ENCODE assay signal across 9 mouse cellular contexts in the genomic region with DNA sequence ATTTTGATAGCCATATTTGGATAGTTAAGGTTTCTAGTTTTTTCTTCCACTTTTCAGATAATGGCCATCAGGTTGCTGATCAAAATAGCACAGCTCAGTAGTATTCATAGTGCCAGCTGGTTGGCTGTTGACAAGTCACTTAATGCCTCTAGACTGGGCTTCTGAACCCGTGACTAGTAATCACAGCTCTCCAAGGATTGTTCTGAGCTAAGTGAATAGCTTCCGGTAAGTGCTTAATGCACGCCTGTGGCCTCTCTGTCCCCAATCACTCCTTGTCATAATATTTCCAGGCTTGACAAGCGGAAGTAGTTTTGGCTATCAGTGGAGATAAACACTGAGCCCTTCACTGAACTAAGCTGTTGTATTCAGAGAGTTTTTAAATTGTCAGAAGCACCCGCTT. TPM values are rescaled to one million over a fixed set of nuclear protein-coding genes. Genes with fewer than 3 reads are reported as not detected.
DNase-seq lines count a peak whose midpoint lies in the region; ATAC-seq and TF ChIP-seq lines count a peak whose summit lies in the region.
"Had no signal": no experiment of that assay in that cellular context is flagged by ENCODE, and none has a peak within 500 bp of the region (broad histone marks: within the 10 kb centered on the region; RNA-seq: fewer than 3 reads in every experiment).

No protein-coding gene starts in this region.

- TF ChIP-seq CTCF in brain, embryonic 14.5 days (IDR thresholded peaks at IDR 0.05; ENCODE audit: borderline replicate concordance, extremely low read depth, insufficient read depth, insufficient read length), result no peak

- peak overlapping the region; percentile 5; the same call in 1 of the 2 replicates for H3K4me2 ChIP-seq in forebrain, embryonic 11.5 days (ENCODE audit: low read depth, low read length, severe bottlenecking)
- peak overlapping the region; percentile 45 for H3K4me2 ChIP-seq in hindbrain, embryonic 13.5 days
- H3K4me2 ChIP-seq in midbrain, embryonic 13.5 days (replicated peaks), result peak overlapping the region; percentile 41; the same call in 1 of the 2 replicates

- intact Hi-C loops in left cerebral cortex, postnatal 10 days (cut with DNase I), result no loop called here

- no peaks in the 10 kb centered on the region for H3K9me3 ChIP-seq in forebrain, embryonic 11.5 days (ENCODE audit: control insufficient read depth, low read length)
- H3K9me3 ChIP-seq in hindbrain, embryonic 13.5 days, result no peaks in the 10 kb centered on the region
- no peaks in the 10 kb centered on the region for H3K9me3 ChIP-seq in midbrain, embryonic 13.5 days

- peaks cover 9% of the 10 kb centered on the region; the same call in 1 of the 2 replicates for H3K4me1 ChIP-seq in forebrain, embryonic 11.5 days (replicated peaks; ENCODE audit: control insufficient read depth, insufficient read depth, low read length)
- peaks cover 15% of the 10 kb centered on the region for H3K4me1 ChIP-seq in hindbrain, embryonic 13.5 days (replicated peaks)
- peaks cover 14% of the 10 kb centered on the region for H3K4me1 ChIP-seq in midbrain, embryonic 13.5 days (replicated peaks)

- no peak overlapping the region for H3K27ac ChIP-seq in forebrain, embryonic 11.5 days (ENCODE audit: low read depth, low read length)
- H3K27ac ChIP-seq in hindbrain, embryonic 13.5 days, result peak overlapping the region; percentile 71
- peak overlapping the region; percentile 64; the same call in 1 of the 2 replicates for H3K27ac ChIP-seq in midbrain, embryonic 13.5 days

- DNase-seq in brain, embryonic 14.5 days (ENCODE audit: low read depth), result peak; percentile 80
- DNase-seq in forebrain, embryonic 11.5 days (ENCODE audit: low spot score), result no peak
- no peak for DNase-seq in left cerebral cortex, postnatal 10 days (ENCODE audit: extremely low spot score in 1 of 2, low spot score in 2 of 2)
- DNase-seq in thymus, postnatal 14 days, result no peak
- no peak for DNase-seq in cerebellum, postnatal 36 days
- no peak for DNase-seq in gastrocnemius, postnatal 4 days (ENCODE audit: low spot score in 2 of 2)
- DNase-seq: liver had no signal

- ATAC-seq in forebrain, embryonic 11.5 days (replicated peaks; ENCODE audit: low FRiP score), result peak; percentile 71
- ATAC-seq in hindbrain, embryonic 13.5 days (ENCODE audit: low FRiP score), result peak; percentile 84
- ATAC-seq in midbrain, embryonic 13.5 days, result peak; percentile 85

- H3K9ac ChIP-seq in forebrain, embryonic 11.5 days (ENCODE audit: low read length), result no peak overlapping the region; the same call in 1 of the 2 replicates
- no peak overlapping the region for H3K9ac ChIP-seq in hindbrain, embryonic 13.5 days
- no peak overlapping the region for H3K9ac ChIP-seq in midbrain, embryonic 13.5 days (replicated peaks)

- no peaks in the 10 kb centered on the region for H3K27me3 ChIP-seq in forebrain, embryonic 11.5 days (ENCODE audit: control insufficient read depth, insufficient read depth, low read length)
- H3K27me3 ChIP-seq in hindbrain, embryonic 13.5 days, result no peaks in the 10 kb centered on the region
- H3K27me3 ChIP-seq in midbrain, embryonic 13.5 days, result no peaks in the 10 kb centered on the region

- no peak overlapping the region for H3K4me3 ChIP-seq in forebrain, embryonic 11.5 days (ENCODE audit: low read depth, low read length)
- no peak overlapping the region for H3K4me3 ChIP-seq in hindbrain, embryonic 13.5 days
- no peak overlapping the region for H3K4me3 ChIP-seq in midbrain, embryonic 13.5 days (replicated peaks)

- no peaks in the 10 kb centered on the region for H3K36me3 ChIP-seq in forebrain, embryonic 11.5 days (ENCODE audit: control insufficient read depth, insufficient read depth, low read length)
- H3K36me3 ChIP-seq in hindbrain, embryonic 13.5 days, result no peaks in the 10 kb centered on the region
- H3K36me3 ChIP-seq in midbrain, embryonic 13.5 days, result 0 out of 2 replicates have a peak, but pooled peaks cover 2% of the 10 kb centered on the region

- WGBS in forebrain, embryonic 11.5 days, result 52% methylated on average over 5 of the region's 5 CpGs
- WGBS in hindbrain, embryonic 13.5 days, result 35% methylated on average over 5 of the region's 5 CpGs
- 51% methylated on average over 5 of the region's 5 CpGs for WGBS in midbrain, embryonic 13.5 days

- TF ChIP-seq POLR2A in brain, embryonic 14.5 days (IDR thresholded peaks at IDR 0.05; ENCODE audit: borderline replicate concordance, extremely low read depth, insufficient read depth, insufficient read length, poor library complexity, severe bottlenecking), result no peak

RNA-seq across cellular contexts. Expression of a gene that starts 35.5 kb away (rescaled TPM):
- polyA plus RNA-seq in brain, embryonic 14.5 days (2012; rRNA removed), result 10.0 and 17.6 TPM in 2 replicates
- polyA plus RNA-seq in forebrain, embryonic 11.5 days (2014; fragmentation: Nextera tagmentation; extraction: Ambion mirVana), result 43.8 and 48.3 TPM in 2 replicates
- 20.1 and 27.2 TPM in 2 replicates for polyA plus RNA-seq in hindbrain, embryonic 13.5 days (2015; fragmentation: Nextera tagmentation; extraction: Ambion mirVana)
- 19.7 and 23.0 TPM in 2 replicates for polyA plus RNA-seq in midbrain, embryonic 13.5 days (2015; fragmentation: Nextera tagmentation; extraction: Ambion mirVana)
- 10 to 100 TPM; 55.3 to 69.3 TPM for total RNA-seq in left cerebral cortex, postnatal 10 days (2021)
- total RNA-seq in gastrocnemius, postnatal 4 days (2021), result 10 to 100 TPM; 69.8 to 73.2 TPM

RNA-seq across cellular contexts. Expression of a gene that starts 52.8 kb away (rescaled TPM):
- polyA plus RNA-seq in brain, embryonic 14.5 days (2012; rRNA removed), result 37.4 and 49.8 TPM in 2 replicates
- 56.6 and 58.9 TPM in 2 replicates for polyA plus RNA-seq in forebrain, embryonic 11.5 days (2014; fragmentation: Nextera tagmentation; extraction: Ambion mirVana)
- 64.6 and 66.3 TPM in 2 replicates for polyA plus RNA-seq in hindbrain, embryonic 13.5 days (2015; fragmentation: Nextera tagmentation; extraction: Ambion mirVana)
- polyA plus RNA-seq in midbrain, embryonic 13.5 days (2015; fragmentation: Nextera tagmentation; extraction: Ambion mirVana), result 69.2 and 69.4 TPM in 2 replicates
- 100 to 1,000 TPM; 221 to 223 TPM for total RNA-seq in left cerebral cortex, postnatal 10 days (2021)
- total RNA-seq in gastrocnemius, postnatal 4 days (2021), result 1 to 10 TPM; 7.3 to 9.3 TPM
